Mouse (Mus musculus) liver, postnatal 0 days (tissue): ENCODE results near the gene Noa1.

Experiments
- CTCF ChIP-seq: sonication (generic); IDR thresholded peaks from 2 replicates; pipeline ENCODE4 v1.5.1; 2016; ENCODE audit warnings: antibody characterized with exemption, low read depth
- EP300 ChIP-seq: IDR thresholded peaks from 2 replicates; pipeline ENCODE4 v1.6.1; 2016; ENCODE audit warnings: antibody characterized with exemption, low read depth, mild to moderate bottlenecking

GRCm38 (mm10) chr5:77314206-77314605 is 4.3 kb upstream of the Noa1 start:
- TF ChIP-seq CTCF (0 out of 2 replicates have a peak, but pooled peaks have one; percentile 3), EP300 (no peak)
